Mouse (Mus musculus) limb, embryonic 14.5 days (tissue): ENCODE measurements around the gene Gabpb2. TPM values are rescaled to one million over a fixed set of nuclear protein-coding genes. Genes with fewer than 3 reads are reported as not detected.

Experiments
- ATAC-seq: fragments of 200-750 bp; cut with Nextera tagmentation; 2 replicates; pipeline ENCODE4 v1.8.0; 2017; ENCODE audit warnings: low read depth, moderate number of reproducible peaks, moderate TSS enrichment; ENCODE audit not compliant: low FRiP score
- DNase-seq: peaks from one replicate; pipeline ENCODE4 v3.0.0-alpha.2; 2015; ENCODE audit warnings: low spot score
- H3K27ac ChIP-seq: fragments of 300-500 bp; sonication (generic); replicated peaks from 2 replicates; pipeline ENCODE4 v1.5.1; 2014; ENCODE audit warnings: low read depth, mild to moderate bottlenecking, low read length, moderate library complexity, mixed read lengths
- H3K27me3 ChIP-seq: fragments of 300-500 bp; sonication (generic); 2 replicates; pipeline ENCODE4 v1.6.1; 2014; ENCODE audit warnings: low read length, mixed read lengths; ENCODE audit not compliant: control insufficient read depth, insufficient read depth
- H3K36me3 ChIP-seq: fragments of 300-500 bp; sonication (generic); 2 replicates; pipeline ENCODE4 v1.6.1; 2014; ENCODE audit warnings: mild to moderate bottlenecking, low read length, moderate library complexity, mixed read lengths; ENCODE audit not compliant: control insufficient read depth, insufficient read depth
- H3K4me1 ChIP-seq: fragments of 300-500 bp; sonication (generic); 2 replicates; pipeline ENCODE4 v1.6.1; 2014; ENCODE audit warnings: antibody characterized with exemption, low read length, mixed read lengths; ENCODE audit not compliant: control insufficient read depth, insufficient read depth
- H3K4me2 ChIP-seq: fragments of 300-500 bp; sonication (generic); replicated peaks from 2 replicates; pipeline ENCODE4 v1.6.1; 2014; ENCODE audit warnings: low read depth, mild to moderate bottlenecking, low read length, moderate library complexity; ENCODE audit not compliant: severe bottlenecking
- H3K4me3 ChIP-seq: fragments of 300-500 bp; sonication (generic); replicated peaks from 2 replicates; pipeline ENCODE4 v1.5.1; 2014; ENCODE audit warnings: low read length
- H3K9ac ChIP-seq: fragments of 300-500 bp; sonication (generic); 2 replicates; pipeline ENCODE4 v1.6.1; 2014; ENCODE audit warnings: mild to moderate bottlenecking, low read depth, low read length, moderate library complexity; ENCODE audit not compliant: severe bottlenecking
- H3K9me3 ChIP-seq: fragments of 300-500 bp; sonication (generic); 2 replicates; pipeline ENCODE4 v1.6.1; 2016; ENCODE audit warnings: low read length; ENCODE audit not compliant: control insufficient read depth
- POLR2A ChIP-seq: fragments of 200-500 bp; IDR thresholded peaks from 2 replicates; pipeline ENCODE4 v1.8.0; 2012; ENCODE audit warnings: inconsistent platforms, mild to moderate bottlenecking, moderate library complexity, borderline replicate concordance; ENCODE audit not compliant: insufficient read depth, insufficient read length; ENCODE audit errors: extremely low read depth
- WGBS: fragments of 180-500 bp; shearing (Covaris S2); extraction: QIAGEN DNeasy Blood & Tissue Kit; methylation state at CpG from one replicate; pipeline ENCODE4 v1.1.7; 2014; 5-methylcytosine and 5-hydroxymethylcytosine counted together
- polyA plus RNA-seq, 2 experiments: library from polyadenylated mRNA; depleted of rRNA in 1 of 2; stranded (reverse) in 1 of 2; unstranded in 1 of 2; fragments of >200 nt; fragmentation: Nextera tagmentation in 1 of 2; extraction: Ambion mirVana in 1 of 2; gene quantifications; 2 replicates each; pipeline versions ENCODE4 v1.2.1 to v1.2.3; 2012 to 2014

The Gabpb2 gene
- polyA plus RNA-seq, 2 experiments, result 9.7 to 26.2 TPM

DNA sequence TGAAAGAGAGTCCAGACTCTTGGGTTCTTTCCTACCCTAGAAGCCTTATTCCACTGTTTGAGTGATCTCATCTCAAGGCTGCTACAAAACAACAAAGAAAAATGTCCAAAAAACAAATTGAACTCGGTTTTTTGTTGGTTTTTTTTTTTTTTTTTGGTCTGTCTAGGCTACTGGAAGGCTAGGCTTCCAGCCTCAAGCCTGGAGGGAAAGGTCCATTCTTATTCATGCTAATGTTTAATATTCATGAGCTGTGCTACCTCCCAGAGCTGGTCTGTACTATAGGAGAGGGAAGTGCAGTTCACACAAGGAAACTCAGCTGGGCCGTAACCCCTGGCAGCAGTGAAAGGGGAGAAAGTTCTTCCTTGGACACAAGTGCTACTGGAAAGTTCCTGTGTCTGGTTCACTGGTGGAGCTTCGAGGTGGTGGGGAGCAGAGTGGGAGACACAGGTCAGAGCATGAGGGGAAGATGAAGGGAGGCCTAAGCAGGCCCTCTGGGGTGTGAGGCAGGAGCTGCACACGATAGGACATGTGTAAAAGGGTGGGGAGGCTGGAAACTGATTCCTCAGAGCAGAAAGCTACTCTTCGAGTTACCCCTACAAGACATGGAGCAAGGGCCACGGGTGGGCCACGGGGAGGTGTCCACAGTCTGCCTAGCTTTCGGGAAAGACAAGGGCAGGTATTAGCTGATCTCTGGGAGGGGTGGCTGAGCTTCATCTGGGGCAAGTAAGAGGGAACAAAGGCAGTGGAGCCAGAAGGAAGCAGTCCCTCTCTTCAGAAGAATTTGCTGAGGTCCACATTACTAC is 13.0 kb upstream of the Gabpb2 start:
- DNase-seq, result no peak
- no peaks in the 10 kb centered on the region for H3K9me3 ChIP-seq
- H3K4me3 ChIP-seq, result peak overlapping the region; percentile 75
- peaks cover 50% of the 10 kb centered on the region for H3K36me3 ChIP-seq
- no peak for ATAC-seq
- 51% methylated on average over 8 of the region's 8 CpGs for WGBS
- peak overlapping the region; percentile 73 for H3K4me2 ChIP-seq
- peak overlapping the region; percentile 84 for H3K9ac ChIP-seq
- H3K27ac ChIP-seq, result peak overlapping the region; percentile 86; the same call in 1 of the 2 replicates
- H3K4me1 ChIP-seq, result peaks cover 28% of the 10 kb centered on the region
- TF ChIP-seq POLR2A, result no peak
- H3K27me3 ChIP-seq, result no peaks in the 10 kb centered on the region

DNA sequence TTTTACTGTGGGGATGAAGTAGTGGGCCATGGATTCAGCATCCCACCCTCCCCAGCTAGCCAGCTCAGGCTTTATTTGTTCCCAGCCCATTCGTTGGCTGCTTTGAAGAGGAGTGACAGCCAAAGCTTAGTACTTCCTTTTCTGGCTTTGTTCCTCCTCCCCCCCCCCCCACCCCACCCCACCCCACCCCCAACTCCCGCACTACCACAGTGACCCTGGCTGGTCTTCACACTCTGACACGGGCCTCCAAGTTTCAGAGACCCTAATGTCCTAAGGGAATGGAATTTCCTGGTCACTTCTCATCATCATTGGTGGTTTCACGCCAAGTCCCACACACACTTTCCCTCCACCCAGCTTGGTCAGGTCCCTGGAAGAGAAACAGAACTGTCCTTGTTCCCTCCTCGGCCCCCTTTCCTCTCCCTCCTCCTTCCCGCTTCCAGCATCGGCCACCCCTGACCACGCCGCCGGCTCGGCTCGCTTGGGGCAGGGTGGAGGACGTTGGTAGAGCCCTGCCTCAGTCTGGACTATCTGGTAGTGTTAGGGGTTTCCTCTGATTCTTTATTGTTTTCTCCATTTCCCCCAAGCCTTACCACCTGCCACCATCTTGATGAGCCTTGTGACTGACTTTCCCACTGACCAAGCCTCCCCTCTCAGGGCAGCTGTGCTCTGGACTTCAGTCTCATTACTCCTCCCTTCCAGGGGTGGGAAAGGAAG is 12.2 kb upstream of the Gabpb2 start:
- no peaks in the 10 kb centered on the region for H3K9me3 ChIP-seq
- H3K4me3 ChIP-seq, result peak overlapping the region; percentile 75
- H3K27me3 ChIP-seq, result no peaks in the 10 kb centered on the region
- peak overlapping the region; percentile 86 for H3K27ac ChIP-seq
- peak overlapping the region; percentile 84 for H3K9ac ChIP-seq
- H3K4me2 ChIP-seq, result peak overlapping the region; percentile 73
- ATAC-seq, result no peak; the same call in 1 of the 2 replicates
- WGBS, result 5% methylated on average over 13 of the region's 13 CpGs
- H3K4me1 ChIP-seq, result peaks cover 28% of the 10 kb centered on the region
- H3K36me3 ChIP-seq, result peaks cover 46% of the 10 kb centered on the region
- DNase-seq, result peak; percentile 52
- peak; percentile 19; the same call in 1 of the 2 replicates for TF ChIP-seq POLR2A

DNA sequence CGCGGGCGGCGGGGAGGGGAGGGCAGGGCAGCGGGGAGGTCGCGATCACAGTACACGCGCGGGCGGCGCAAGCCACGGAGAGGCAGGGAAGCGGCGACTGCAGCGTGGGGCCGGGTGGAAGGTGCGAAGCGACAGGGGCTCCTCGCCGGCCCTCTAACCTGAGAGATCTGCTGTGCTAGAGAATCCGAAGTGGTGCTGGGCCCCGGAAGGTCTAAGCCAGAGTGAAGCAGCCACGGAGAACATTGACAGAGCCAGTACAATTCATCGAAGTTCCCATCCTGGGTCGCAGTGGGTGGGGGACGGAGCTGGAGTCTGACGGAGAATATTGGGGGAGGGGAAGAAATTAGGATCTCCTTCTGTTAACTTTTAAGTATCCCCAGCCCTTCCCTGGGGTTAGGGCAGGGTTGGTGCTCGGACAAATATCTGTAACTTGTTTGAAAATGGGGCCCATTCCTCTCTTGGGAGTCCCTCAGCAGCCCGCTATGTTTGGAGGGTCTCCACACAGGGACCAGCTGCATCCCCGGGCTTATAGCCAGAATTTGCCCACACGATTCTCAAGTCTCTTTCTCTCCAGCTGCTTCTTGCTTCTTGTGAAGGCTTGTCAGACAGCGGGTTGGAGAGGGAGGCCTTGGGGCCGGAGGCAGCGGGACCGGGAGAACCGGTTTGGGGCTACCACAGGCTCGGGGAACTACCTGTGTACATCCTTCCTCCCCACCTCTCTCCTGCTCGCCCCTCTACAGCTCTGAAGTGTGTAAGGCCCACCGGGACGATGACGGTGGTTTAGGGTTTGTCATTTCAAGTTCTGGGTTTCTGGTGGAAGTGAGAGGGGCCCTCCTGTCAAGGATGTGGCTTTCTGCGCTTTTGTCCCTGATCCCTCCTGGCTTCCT is 11.4 kb upstream of the Gabpb2 start:
- H3K4me1 ChIP-seq, result peaks cover 28% of the 10 kb centered on the region
- H3K36me3 ChIP-seq, result peaks cover 38% of the 10 kb centered on the region
- peak overlapping the region; percentile 73 for H3K4me2 ChIP-seq
- H3K9me3 ChIP-seq, result no peaks in the 10 kb centered on the region
- H3K27ac ChIP-seq, result peak overlapping the region; percentile 86
- H3K4me3 ChIP-seq, result peak overlapping the region; percentile 75
- peak overlapping the region; percentile 84 for H3K9ac ChIP-seq
- H3K27me3 ChIP-seq, result no peaks in the 10 kb centered on the region
- 0 out of 2 replicates have a peak, but pooled peaks have one; percentile 6 for TF ChIP-seq POLR2A
- peak; percentile 69 for DNase-seq
- ATAC-seq, result peak; percentile 16; the same call in 1 of the 2 replicates
- WGBS, result under 1% methylated on average over 43 of the region's 43 CpGs

DNA sequence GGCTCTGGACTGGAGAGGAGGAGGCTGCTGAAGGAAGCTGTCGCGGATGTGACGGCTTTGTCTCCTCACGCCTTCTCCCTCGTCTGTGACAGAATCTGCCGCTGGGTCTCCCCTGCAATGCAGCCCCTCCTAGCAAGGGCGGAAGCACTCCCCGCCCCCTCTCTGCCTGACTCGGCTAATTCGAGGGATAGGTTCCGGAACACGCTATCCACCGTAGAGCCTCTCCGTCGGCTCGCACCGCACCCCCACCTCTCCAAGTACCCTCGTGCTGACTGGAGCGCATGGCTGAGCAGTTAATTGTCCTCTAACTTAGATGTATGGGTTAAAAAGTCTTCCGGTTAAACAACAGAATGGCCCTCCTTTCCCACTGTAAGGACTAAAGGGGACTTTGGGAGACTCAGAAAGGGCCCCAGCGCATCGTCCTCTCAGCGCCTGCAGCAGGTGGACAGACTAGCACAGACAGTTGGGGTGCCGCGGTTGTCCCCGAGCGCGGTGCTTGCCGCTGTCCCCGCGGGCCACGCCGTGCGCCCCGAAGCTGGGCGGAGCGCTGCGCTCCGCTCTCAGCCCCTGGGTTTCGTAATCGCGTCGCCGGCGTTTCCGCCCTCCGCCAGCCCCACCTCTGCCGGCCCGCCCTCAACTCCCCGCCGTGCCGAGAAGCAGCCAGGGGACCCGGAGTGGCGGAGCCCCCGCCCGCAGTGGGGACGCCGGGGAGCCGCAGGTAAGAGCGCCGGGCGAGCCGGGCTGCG is 10.6 kb upstream of the Gabpb2 start, which contains the start of gene Cdc42se1:
Gene Cdc42se1 (plus strand): TSS at position 585 of the 746 bp plus-strand sequence.
- Histone ChIP-seq H3K27me3 (no peaks in the 10 kb centered on the region), H3K4me2 (peak within 1 kb of the TSS; percentile 73), H3K4me1 (peaks cover 28% of the 10 kb centered on the region), H3K36me3 (peaks cover 35% of the 10 kb centered on the region), H3K9ac (peak within 1 kb of the TSS; percentile 84), H3K9me3 (no peaks in the 10 kb centered on the region), H3K27ac (peak within 1 kb of the TSS; percentile 86), H3K4me3 (peak within 1 kb of the TSS; percentile 75)
- DNase-seq, result peak; percentile 94
- peak; percentile 83; the same call in 1 of the 2 replicates for TF ChIP-seq POLR2A
- peak; percentile 87 for ATAC-seq
- WGBS, result under 1% methylated on average over 64 of the region's 64 CpGs
